Mouse (Mus musculus) erythroid progenitor cell, adult 5-6 weeks (primary cell): ENCODE data around the gene Strip2. TPM values are rescaled to one million over a fixed set of nuclear protein-coding genes. Genes with fewer than 3 reads are reported as not detected.

Experiments used
- ATAC-seq: replicated peaks from 2 replicates; pipeline ENCODE4 v1.8.0; 2016; ENCODE audit warnings: moderate number of reproducible peaks, mild to moderate bottlenecking, moderate TSS enrichment, inconsistent platforms; ENCODE audit not compliant: poor library complexity, low FRiP score, severe bottlenecking
- total RNA-seq, 2 experiments: library from RNA; stranded (forward) in 1 of 2; stranded (reverse) in 1 of 2; fragments of 150-400 nt in 1 of 2; fragments of 186-747, 209-891 nt in 1 of 2; gene quantifications; 2 replicates each; pipeline versions ENCODE4 v1.2.3 to v1.2.4; 2015 to 2017; ENCODE audit warnings: low replicate concordance in 2 of 2

Gene Strip2
- 4.6 and 5.4 TPM in 2 replicates for total RNA-seq (2015; ENCODE audit: low replicate concordance)
- 7.1 and 10.4 TPM in 2 replicates for total RNA-seq (2017; ENCODE audit: low replicate concordance)

DNA sequence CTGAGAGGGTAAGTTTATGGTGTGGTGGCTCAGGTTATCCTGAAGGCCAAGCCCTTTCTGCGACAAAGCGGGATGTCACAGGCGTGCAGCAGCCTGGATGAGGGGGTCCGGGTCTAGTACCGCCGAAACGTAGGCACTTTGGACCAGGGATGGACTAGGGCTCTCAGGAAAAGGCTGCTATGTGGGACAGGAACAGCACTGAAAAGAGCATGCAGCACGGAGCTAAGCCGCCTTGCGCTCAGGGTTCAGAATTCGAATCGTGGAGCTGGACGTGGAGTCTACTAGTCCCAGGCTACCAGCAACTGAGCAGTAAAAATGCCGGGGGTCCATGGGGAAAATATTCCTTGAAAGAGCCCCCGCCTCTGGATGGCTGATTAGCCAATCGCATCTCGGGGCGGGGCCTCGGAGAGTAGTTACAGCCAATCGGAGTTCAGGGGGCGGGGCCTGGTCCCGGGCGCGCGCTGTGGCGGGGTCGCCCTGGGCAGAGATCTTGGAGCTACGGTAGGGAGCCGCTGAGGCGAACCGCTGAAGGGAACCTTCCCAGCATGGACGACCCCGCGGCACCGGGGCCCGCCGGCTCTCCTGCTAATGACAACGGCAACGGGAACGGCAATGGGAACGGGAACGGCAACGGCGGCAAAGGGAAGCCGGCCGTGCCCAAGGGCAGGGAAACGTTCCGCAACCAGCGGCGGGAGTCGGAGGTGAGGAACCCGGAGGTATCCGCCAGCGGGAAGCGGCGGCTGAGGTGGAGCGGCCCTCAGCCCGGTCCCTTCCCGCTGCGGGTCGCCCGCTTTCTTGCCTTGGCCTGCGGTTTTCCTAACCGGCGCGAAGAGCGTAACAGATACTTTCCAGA is at the start of gene Strip2:
TSS of gene Strip2 (plus strand) at position 483 of the 853 bp plus-strand sequence.
- ATAC-seq = peak; percentile 99

DNA sequence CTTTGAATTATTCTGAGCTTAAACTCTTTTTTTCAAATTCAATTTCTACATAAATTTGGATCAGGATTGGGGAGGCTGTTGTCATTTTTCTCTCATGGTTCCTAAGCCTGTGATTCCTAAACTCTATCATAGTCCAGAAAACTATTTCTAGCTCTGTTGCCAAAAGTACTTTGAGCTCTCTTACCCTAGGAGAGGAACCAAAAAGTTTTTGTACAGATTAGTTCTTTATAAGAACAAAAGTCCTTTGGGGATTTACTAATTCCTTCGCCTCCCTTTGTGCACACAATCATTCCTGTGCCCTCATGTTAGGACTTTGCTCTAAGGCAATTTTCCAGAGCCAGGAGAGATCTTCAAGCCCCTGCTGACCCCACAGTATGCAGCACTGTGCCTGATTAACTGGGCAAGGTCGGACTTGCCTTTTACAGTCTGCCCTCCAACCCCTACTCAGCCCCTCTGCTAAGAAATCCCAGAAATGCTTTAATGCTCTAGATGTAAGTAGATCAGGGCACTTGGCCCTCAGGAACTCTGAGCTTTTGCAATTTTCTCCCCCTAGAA is 48.4 kb upstream of the Strip2 start:
- no peak for ATAC-seq

DNA sequence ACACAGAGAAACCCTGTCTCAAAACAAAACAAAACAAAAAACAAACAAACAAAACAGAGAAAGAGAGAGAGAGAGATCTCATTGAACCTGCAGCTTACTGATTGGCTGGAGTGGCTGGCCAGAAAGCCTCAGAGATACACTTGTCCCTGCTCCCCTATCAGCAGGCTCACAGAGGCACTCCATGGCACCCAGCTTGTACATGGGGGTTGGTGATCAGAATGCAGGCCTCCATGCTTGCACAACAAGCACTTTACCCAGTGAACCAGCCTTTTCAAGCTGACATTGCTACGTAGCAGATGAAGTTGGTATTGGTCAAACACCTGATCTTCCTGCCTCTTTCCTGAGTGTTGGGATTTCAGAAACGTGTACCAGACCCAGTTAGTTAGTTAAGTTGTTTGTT is 43.2 kb upstream of the Strip2 start:
- ATAC-seq = no peak

DNA sequence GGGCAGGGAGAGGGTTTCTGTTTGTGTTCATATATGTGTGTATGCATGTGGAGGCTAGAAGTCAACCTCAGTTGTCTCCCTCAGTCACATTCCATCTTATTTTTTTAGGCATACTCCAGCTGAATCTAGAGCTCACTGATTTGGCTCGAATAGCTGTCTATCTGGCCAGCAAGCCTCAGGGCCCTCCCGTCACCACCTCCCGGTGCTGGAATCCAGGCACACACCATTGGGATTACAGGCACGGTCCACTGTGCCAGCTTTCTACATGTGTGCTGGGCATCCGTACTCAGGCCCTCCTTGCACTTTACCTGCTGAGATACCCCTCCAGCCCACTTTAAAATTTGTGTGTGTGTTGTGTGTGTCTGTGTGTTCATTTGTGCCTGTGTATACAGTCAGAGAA is 41.2 kb upstream of the Strip2 start:
- no peak for ATAC-seq

DNA sequence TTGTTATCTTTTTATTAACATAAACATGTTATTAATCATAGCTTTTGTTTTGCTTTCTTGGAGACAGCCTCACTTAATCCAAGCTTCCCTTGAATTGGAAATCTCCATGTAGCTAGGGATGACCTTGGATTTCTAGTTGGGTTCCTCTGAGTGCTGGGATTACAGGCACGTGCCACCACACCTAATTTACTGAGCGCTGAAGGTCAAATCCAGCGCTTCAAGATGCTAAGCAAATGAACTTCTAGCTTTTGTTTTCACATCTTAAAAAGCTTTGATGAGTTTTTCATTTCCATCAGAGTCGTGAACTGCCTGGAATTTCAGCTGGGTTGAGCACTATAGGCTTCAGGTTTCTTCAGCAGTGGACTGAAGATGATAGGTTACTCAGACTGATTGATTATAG is 40.0 kb upstream of the Strip2 start:
- ATAC-seq = no peak

DNA sequence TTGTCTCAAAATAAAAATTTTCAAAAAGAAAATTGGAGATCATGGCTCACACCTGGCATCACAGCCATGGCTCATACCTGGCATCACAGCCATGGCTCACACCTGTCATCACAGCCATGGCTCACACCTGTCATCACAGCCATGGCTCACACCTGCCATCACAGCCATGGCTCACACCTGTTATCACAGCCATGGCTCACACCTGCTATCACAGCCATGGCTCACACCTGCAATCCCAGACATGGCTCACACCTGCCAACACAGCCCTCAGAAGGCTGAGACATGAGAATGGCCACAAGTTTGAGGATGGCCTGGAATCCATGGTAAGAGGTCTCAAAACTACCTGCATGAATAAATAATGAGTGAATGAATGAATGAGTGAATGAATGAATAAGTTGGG is 37.2 kb upstream of the Strip2 start:
- ATAC-seq = no peak

DNA sequence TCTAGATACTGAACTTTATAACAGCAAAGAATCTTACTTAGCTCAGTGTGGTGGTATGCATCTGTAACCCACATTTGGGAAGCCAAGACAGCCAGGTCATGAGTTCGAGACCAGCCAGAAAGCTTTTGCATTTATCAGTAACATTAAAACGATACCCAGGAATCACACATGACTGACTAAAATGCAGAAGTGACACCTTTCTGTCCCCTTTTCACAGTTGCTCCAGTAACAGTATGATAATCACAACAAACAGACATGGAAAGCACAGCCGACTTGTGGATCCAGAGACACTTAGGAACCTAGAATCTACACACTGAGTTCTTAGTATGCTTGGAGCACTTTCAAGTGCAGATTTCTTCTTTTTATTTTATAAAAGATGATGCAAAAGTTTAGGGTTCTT is 36.0 kb upstream of the Strip2 start:
- ATAC-seq = no peak

DNA sequence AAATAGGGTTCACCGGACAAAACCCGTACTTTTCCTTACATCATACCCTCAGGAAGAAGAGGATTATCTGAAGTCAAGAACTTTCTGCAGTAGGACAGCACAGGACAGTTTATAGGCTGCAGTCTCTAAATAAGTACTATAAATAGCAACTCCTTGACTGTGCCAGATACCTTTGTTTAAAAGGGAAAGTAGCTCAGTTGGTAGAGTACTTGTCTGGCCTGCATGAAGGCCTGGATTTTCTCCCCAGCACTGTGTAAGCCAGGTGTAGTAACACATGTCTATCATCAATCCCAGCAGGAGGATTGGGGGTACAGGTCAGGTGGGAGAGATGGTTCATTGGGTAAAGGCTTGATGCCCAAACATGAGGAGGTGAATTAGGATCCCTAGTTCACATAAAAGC is 34.9 kb upstream of the Strip2 start:
- no peak for ATAC-seq

DNA sequence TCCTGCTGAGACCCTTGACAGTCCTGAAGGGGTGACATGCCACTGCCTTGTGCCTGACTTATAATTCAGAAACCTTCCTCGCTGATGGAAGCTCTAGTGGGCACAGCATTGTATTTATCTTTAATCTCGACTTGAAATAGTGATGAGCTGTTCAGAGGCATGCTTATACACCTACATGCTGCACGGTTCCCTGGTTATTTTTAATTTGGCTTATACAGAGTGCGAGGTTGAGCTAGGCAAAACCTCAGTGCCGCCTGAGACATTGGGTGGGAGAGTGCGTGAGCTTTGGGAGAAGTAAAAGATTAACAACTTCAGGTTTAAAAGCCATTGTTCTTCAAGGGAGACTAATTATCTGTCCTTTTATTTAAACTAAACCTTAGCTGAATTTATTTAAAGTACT is 33.9 kb upstream of the Strip2 start:
- ATAC-seq = no peak

DNA sequence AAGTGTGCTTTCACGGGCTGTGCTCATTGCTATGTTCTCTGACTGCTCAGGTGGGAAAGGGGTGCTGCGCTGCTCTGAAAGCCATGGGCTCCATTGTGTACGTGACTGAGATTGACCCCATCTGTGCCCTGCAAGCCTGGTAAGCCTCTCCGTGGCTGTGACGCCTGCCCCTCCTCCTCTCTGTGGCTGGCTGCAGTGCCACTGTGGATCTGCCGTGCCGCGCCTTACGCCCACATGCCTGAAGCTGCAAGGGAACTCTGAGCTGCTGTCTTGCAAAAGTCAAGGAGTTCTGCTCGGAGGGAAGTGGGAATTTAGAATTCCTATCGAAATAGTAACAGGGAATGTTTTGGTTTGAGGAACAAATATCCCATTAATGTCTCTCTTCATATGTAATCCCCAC is 25.7 kb upstream of the Strip2 start:
- no peak for ATAC-seq

DNA sequence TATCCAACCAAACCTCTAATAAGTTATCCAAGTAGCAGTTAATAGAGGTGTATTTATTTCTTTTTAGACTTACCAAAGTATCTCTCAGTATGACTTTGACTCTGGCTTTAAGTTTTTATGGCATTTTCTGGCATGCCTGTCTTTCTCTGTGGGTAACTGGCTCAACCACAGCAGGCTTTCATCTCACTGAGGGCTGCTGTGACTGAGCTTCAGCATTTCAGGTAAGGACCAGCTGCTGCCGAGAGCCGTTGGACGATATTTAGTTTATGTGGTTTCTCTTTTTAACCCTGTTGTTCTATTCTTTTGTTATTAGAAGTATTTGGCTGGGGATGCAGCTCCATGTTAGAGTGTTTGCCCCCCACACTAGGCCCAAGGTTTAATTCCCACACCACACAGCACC is 19.8 kb upstream of the Strip2 start:
- no peak for ATAC-seq

DNA sequence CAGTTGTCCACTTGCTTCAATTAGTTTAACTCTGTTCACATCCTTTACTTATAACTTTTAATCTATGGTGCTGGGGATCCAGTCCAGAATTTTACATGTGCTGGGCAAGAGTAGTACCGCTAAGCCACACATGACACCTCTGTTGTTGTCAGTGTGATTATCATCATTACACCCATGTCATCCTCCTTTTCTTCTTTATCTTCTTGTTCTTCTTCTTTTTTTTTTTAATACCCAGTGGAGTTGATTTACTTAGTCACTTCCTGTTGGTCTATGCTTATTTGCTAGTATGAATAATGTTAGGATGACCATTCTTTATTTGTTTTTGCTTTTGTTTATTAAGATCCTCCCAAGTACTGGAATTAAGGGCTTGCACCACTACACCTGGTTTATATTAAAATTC is 15.4 kb upstream of the Strip2 start:
- no peak for ATAC-seq

DNA sequence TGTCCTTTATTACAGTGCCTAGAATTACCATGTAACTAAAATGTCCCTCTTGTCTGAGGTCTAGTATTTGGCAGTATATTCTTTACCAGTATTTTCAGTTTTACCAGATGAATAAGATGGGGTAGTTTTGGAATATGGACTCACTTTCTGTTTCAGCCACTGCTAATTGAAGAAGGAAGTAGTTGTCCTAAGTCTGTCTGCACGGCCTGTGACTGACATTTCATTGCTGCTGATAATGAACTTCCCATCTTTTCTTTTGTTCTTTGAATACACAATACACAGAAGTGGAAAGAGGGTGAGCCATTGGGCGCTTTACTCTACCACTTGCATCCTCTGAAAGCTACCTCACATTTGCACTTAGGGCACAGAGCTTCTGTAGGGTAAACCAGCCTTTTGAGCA is 14.6 kb upstream of the Strip2 start:
- no peak for ATAC-seq

DNA sequence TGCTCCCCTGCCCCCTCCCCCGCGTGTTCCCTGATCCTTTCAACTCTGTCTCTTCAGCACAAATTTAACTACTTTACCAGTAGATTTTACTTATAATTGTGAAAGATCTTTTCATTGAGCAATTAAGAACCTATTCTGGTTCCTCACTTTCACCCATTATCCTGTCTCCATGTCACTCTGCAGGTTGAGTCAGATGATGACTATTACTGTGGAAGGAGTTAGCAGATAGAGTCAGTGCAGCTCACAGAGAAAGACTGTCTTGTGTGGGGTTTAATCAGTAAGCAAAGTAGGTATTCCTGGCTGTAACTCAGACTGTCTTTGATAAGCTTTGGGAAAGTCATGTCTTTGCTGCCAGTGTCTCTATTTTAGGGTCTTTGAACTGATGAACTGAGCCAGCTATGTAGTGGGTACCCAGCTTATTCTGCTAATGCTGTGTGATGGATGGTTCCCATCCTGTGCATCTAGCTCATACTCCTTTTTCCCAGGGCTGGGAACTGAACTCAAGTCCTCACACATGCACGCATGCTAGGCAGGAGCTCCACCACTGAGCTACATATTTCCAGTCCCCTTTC is 13.4 kb upstream of the Strip2 start:
- no peak for ATAC-seq

DNA sequence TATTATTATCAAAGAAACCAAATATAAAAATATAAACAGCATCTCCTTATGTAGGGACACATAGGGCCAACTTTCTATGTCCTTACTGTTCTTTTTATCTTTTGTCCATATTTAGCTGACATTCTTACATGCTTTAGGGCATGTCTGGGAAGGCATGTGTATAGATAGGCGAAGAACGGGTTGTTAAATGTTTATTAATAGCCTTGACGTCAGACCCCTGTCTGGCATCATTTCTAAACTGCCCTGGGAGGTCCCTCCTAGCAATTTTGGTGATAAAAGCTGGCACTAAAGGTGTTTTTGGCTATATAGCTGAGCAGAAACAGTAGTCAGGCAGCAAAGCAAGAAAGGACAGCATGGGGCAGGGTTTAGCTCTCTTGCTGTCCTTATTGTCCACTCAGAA is 12.5 kb upstream of the Strip2 start:
- no peak for ATAC-seq

DNA sequence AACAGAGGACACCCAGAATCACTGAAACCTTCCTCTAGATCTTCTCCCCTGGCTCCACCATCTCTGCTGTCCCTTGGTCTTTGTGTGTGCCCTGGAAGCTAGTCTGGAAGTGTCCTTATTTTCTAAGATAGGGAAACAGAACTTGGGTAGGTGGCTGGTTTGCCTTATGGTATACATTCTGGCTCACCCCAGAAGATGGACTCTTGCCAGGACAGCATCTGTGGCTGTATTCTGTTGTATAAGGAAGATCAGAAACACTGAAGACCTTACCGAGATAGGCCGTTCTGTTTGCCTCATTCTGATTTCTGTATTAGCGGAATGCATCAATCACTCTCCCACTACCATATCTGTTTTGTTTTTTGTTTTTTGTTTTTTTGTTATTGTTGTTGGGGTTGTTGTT is 6.2 kb upstream of the Strip2 start:
- ATAC-seq = no peak

DNA sequence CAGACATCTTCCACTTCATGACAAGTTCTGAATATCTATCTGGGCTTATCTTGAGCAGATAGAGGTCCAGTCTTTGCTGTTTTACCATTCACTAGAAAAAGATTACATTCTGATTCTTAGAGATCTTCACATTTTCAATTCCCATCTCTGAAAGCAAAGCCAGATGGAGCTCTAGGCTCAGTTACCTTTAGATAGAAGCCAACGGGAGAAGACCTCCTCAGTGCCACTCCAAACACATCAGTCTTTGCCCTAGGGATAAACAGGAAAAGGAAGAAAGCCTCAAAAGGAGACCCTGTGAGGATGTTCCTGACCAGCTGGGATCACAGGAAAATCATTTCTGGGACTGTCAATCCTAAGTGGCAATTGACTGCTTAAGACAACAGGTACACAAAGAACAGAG is 3.1 kb upstream of the Strip2 start:
- ATAC-seq = no peak

DNA sequence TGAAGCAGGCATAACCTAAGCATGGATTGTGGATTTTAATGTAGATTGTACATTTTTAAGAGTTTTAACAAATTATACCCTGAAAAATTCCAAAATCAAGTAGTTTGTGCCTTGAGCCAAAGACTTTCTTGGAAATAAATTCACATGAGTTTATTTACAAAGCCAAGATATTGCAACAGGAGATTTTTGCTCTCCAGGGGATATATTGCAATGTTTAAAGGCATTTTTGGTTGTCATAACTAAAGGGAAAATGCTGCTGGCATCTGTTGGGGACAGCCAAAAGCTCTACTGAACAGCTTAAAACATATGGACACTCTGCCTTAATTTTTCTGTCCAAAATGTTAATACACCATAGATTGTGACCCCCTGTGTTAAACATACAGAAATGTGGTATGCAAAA is 2.7 kb upstream of the Strip2 start:
- no peak for ATAC-seq

DNA sequence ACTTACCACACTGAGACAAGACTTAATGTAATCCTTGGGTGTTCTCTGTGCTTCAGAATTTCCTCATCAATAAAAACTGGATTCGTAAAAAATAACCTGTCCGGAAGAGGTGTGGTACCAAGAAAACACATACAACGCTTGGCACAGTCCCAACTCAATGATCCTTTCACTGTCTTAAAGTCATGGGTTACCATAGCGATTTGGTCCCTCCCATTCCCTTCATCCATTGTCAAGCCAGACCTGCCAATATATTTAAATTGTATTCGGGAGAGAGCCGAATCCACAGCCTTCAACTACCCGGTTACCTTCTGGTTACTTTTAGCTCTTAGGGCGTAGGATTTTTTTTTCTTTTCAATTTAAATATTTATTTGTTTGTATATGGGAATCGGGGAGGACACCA is 976 bp upstream of the Strip2 start:
- ATAC-seq = no peak

DNA sequence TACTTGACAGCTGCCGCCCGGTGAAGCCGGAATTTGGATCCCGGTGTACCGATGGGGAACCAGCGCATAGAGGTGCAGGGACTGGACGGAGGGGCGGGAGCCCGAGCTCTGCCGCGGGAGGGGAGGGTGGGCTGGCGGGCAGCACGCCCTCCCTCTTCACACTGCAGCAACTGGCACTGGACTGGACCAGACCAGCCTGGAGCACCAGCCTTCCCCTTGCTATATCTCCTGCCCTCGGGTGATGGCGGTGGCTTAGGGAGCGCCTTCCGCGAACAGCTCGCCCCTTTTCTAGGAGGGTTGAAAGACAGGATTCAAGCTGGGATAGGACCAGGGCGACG is 540 bp downstream of the Strip2 start:
- ATAC-seq = peak; percentile 63

DNA sequence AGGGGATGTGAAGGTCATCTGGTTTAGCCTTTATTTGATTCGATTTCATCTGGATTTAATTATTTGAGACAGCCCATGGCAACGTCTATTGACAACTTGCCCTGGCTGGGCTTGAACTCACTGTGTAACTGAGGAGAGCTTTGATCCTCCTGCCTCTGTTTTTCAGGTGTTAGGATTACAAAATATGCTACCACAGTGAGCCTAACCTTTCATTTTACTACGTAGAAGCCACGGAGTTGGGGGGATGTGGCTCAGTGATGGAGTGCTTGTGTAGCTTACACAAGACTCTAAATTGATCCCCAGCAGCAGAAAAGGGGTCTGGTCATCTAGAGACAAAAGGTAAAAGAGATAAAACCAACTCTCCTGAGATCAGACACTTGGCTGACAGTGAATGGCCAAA is 1.1 kb downstream of the Strip2 start:
- ATAC-seq = no peak
